Mouse (Mus musculus): ENCODE measurements around the gene Cables2.
A peak's percentile ranks its signal among the peaks of the same experiment; 100 is the strongest.

The Cables2 gene

GRCm38 (mm10) chr2:180256296-180257000, 16.8 kb downstream of the Cables2 start:
- no peak for DNase-seq (ENCODE audit: extremely low spot score, low spot score)

GRCm38 (mm10) chr2:180255701-180256100, 17.6 kb downstream of the Cables2 start:
- DNase-seq (ENCODE audit: extremely low spot score, low spot score) = no peak

- no peak for DNase-seq (ENCODE audit: extremely low spot score, low spot score)
Observed at GRCm38 (mm10) chr2:180254436-180255209, 18.7 kb downstream of the Cables2 start.

- DNase-seq (ENCODE audit: extremely low spot score, low spot score) = no peak
Observed at GRCm38 (mm10) chr2:180251838-180252237, 21.5 kb downstream of the Cables2 start.

GRCm38 (mm10) chr2:180250930-180251611, 22.2 kb downstream of the Cables2 start:
- DNase-seq (ENCODE audit: extremely low spot score, low spot score) = peak; percentile 84

GRCm38 (mm10) chr2:180248947-180249660, 24.2 kb downstream of the Cables2 start:
- no peak for DNase-seq (ENCODE audit: extremely low spot score, low spot score)

- DNase-seq (ENCODE audit: extremely low spot score, low spot score) = no peak
Observed at GRCm38 (mm10) chr2:180247916-180248315, 25.4 kb downstream of the Cables2 start.

- DNase-seq (ENCODE audit: extremely low spot score, low spot score) = no peak
Observed at GRCm38 (mm10) chr2:180243108-180243507, 30.2 kb downstream of the Cables2 start.

GRCm38 (mm10) chr2:180238591-180238990, 34.7 kb downstream of the Cables2 start:
- DNase-seq (ENCODE audit: extremely low spot score, low spot score) = no peak

- DNase-seq (ENCODE audit: extremely low spot score, low spot score) = no peak
Observed at GRCm38 (mm10) chr2:180237601-180238345, 35.5 kb downstream of the Cables2 start.

GRCm38 (mm10) chr2:180236930-180237329, 36.4 kb downstream of the Cables2 start:
- DNase-seq (ENCODE audit: extremely low spot score, low spot score) = no peak

GRCm38 (mm10) chr2:180236500-180236899, 36.8 kb downstream of the Cables2 start:
- no peak for DNase-seq (ENCODE audit: extremely low spot score, low spot score)

- no peak for DNase-seq (ENCODE audit: extremely low spot score, low spot score)
Observed at GRCm38 (mm10) chr2:180235788-180236187, 37.5 kb downstream of the Cables2 start.

- DNase-seq (ENCODE audit: extremely low spot score, low spot score) = no peak
Observed at GRCm38 (mm10) chr2:180234980-180235379, 38.3 kb downstream of the Cables2 start.

GRCm38 (mm10) chr2:180234353-180234752, 38.9 kb downstream of the Cables2 start:
- DNase-seq (ENCODE audit: extremely low spot score, low spot score) = no peak

GRCm38 (mm10) chr2:180233101-180233904, 40.0 kb downstream of the Cables2 start:
- no peak for DNase-seq (ENCODE audit: extremely low spot score, low spot score)

- no peak for DNase-seq (ENCODE audit: extremely low spot score, low spot score)
Observed at GRCm38 (mm10) chr2:180230482-180230881, 42.8 kb downstream of the Cables2 start.

GRCm38 (mm10) chr2:180229129-180229528, 44.2 kb downstream of the Cables2 start:
- DNase-seq (ENCODE audit: extremely low spot score, low spot score) = no peak

GRCm38 (mm10) chr2:180228592-180228991, 44.7 kb downstream of the Cables2 start:
- no peak for DNase-seq (ENCODE audit: extremely low spot score, low spot score)

GRCm38 (mm10) chr2:180228060-180228458, 45.2 kb downstream of the Cables2 start:
- no peak for DNase-seq (ENCODE audit: extremely low spot score, low spot score)

Measured in neural tube, embryonic 10.5 days (tissue).